Mouse (Mus musculus) liver, adult 2 months (tissue): ENCODE measurements around the gene Rap1gap. TPM values are rescaled to one million over a fixed set of nuclear protein-coding genes. Genes with fewer than 3 reads are reported as not detected.

Experiments
- DNase-seq: peaks from one replicate; pipeline ENCODE4 v3.0.0-alpha.2; 2011; ENCODE audit warnings: low read depth, low spot score; ENCODE audit errors: extremely low read depth
- H3K27ac ChIP-seq: fragments of 200-500 bp; replicated peaks from 2 replicates; pipeline ENCODE4 v1.5.1; 2012; ENCODE audit warnings: low read depth, mild to moderate bottlenecking, control low read depth, inconsistent platforms, low read length; ENCODE audit not compliant: insufficient read depth
- H3K27me3 ChIP-seq: fragments of 200-500 bp; 2 replicates; pipeline ENCODE4 v1.6.1; 2012; ENCODE audit warnings: mild to moderate bottlenecking, moderate library complexity, low read length, inconsistent platforms; ENCODE audit not compliant: control insufficient read depth, insufficient read depth
- H3K36me3 ChIP-seq: fragments of 200-500 bp; 2 replicates; pipeline ENCODE4 v1.6.1; 2012; ENCODE audit warnings: low read length, inconsistent platforms; ENCODE audit not compliant: control insufficient read depth, insufficient read depth
- H3K4me1 ChIP-seq: fragments of 200-500 bp; 2 replicates; pipeline ENCODE4 v1.6.1; 2011; ENCODE audit warnings: low read length; ENCODE audit not compliant: control insufficient read depth, insufficient read depth
- H3K4me3 ChIP-seq: fragments of 200-500 bp; 2 replicates; pipeline ENCODE4 v1.5.1; 2011; ENCODE audit warnings: low read depth, mild to moderate bottlenecking, control low read depth, low read length, moderate library complexity; ENCODE audit not compliant: insufficient read depth
- H3K79me2 ChIP-seq: fragments of 200-500 bp; 2 replicates; pipeline ENCODE4 v1.6.1; 2012; ENCODE audit warnings: inconsistent platforms, mild to moderate bottlenecking, low read length, moderate library complexity; ENCODE audit not compliant: control insufficient read depth, insufficient read depth
- H3K9ac ChIP-seq: fragments of 200-500 bp; 2 replicates; pipeline ENCODE4 v1.6.1; 2012; ENCODE audit warnings: low read depth, mild to moderate bottlenecking, control low read depth, inconsistent platforms, low read length
- CTCF ChIP-seq: fragments of 200-500 bp; IDR thresholded peaks from 2 replicates; pipeline ENCODE4 v1.5.1; 2011; ENCODE audit warnings: low read depth, low read length, control low read depth
- POLR2A ChIP-seq: fragments of 200-500 bp; IDR thresholded peaks from 2 replicates; pipeline ENCODE4 v1.6.1; 2011; ENCODE audit warnings: low read length, control low read depth; ENCODE audit not compliant: insufficient read depth; ENCODE audit errors: extremely low read depth
- WGBS: fragments of 180-500 bp; shearing (Covaris S2); methylation state at CpG from one replicate; pipeline ENCODE4 v1.1.7; 2018; 5-methylcytosine and 5-hydroxymethylcytosine counted together
- polyA plus RNA-seq: library from polyadenylated mRNA; depleted of rRNA; stranded (reverse); fragments of >200 nt; gene quantifications from 2 replicates; pipeline ENCODE4 v1.2.3, GENCODE M21; 2012
- total RNA-seq: library from RNA; depleted of rRNA; stranded (reverse); fragments of >200 nt; gene quantifications from 2 replicates; pipeline ENCODE4 v1.2.3, GENCODE M21; 2014

The Rap1gap gene
- total and polyA plus RNA-seq, 2 experiments: 2.9 to 11.5 TPM

DNA sequence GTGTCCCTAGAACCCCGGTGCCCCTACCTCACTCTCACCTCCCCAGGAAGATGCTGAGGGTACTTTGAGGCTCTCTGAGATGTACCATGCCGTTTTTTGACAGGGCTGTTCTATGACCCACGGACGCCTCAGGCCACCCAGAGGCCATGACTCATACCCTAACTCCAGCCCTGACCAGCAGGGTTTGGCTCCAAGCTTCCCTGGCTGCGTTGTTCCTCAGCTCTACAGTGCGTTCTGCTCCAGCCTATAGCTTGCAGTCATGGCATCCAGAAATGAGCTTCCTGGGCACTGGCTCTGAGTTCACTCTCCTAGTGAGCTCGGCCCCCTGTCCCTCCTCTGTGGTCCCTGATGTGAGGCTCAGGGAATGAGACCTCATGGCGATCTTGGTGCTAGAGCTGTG, 66.2 kb downstream of the Rap1gap start:
- no peaks in the 10 kb centered on the region for H3K27me3 ChIP-seq
- WGBS: 76% methylated on average over 8 of the region's 8 CpGs

DNA sequence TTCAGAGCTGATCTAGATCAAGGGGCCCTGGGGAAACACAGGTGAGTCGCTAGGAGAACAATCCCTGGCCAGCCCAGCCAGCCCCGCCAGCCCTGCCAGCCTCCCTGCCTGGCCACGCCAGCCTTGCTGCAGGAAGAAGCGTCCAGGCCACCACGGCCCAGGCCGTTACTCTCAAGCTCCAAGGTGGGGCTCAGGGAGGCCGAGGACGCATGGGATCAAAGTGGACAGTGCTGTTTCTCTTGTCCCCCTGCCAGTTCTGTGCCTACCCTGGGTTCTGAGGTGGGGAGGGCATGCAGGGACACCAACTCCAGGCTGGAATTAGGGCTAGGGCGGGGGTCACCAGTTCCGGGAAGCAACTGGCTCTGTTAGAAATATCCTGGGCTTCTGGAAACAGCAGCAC, 67.4 kb downstream of the Rap1gap start:
- no peaks in the 10 kb centered on the region for H3K27me3 ChIP-seq

More for the DNA sequence above, 66.2 kb downstream of the Rap1gap start:
- H3K9ac ChIP-seq: no peak overlapping the region
- H3K27ac ChIP-seq: no peak overlapping the region
- TF ChIP-seq CTCF: no peak
- TF ChIP-seq POLR2A: no peak
- H3K4me1 ChIP-seq: no peaks in the 10 kb centered on the region
- no peaks in the 10 kb centered on the region for H3K36me3 ChIP-seq
- H3K4me3 ChIP-seq: no peak overlapping the region
- no peak for DNase-seq
- no peaks in the 10 kb centered on the region for H3K79me2 ChIP-seq

DNA sequence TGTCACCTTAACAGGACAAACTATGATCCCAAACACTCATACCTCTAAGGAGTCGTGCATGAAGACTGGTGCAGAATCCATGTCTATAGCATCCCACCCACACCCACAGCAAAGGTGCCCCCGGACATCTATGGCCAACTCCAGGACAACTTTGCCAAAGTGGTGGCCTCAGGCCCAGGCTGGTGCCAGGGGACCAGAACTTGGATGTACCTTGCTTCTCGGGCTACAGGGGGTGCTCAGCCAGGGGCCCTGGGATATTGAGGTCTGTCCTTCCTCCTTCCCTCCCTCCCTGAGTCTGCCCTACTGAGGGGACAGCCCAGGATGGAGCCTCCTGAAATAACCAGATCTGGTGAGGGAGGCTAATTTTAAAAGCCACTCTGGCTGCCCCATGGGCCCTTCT, 67.8 kb downstream of the Rap1gap start:
- DNase-seq: no peak
- H3K4me3 ChIP-seq: no peak overlapping the region
- no peaks in the 10 kb centered on the region for H3K4me1 ChIP-seq
- H3K36me3 ChIP-seq: no peaks in the 10 kb centered on the region
- no peak overlapping the region for H3K27ac ChIP-seq
- WGBS: 92% methylated on average over 3 of the region's 3 CpGs
- no peaks in the 10 kb centered on the region for H3K27me3 ChIP-seq
- no peak overlapping the region for H3K9ac ChIP-seq
- H3K79me2 ChIP-seq: no peaks in the 10 kb centered on the region
- no peak for TF ChIP-seq CTCF
- TF ChIP-seq POLR2A: no peak

More for the DNA sequence above, 67.4 kb downstream of the Rap1gap start:
- H3K27ac ChIP-seq: no peak overlapping the region
- no peaks in the 10 kb centered on the region for H3K79me2 ChIP-seq
- no peak overlapping the region for H3K9ac ChIP-seq
- H3K36me3 ChIP-seq: no peaks in the 10 kb centered on the region
- no peak overlapping the region for H3K4me3 ChIP-seq
- no peak for DNase-seq
- H3K4me1 ChIP-seq: no peaks in the 10 kb centered on the region
- no peak for TF ChIP-seq CTCF
- TF ChIP-seq POLR2A: no peak
- WGBS: 85% methylated on average over 10 of the region's 10 CpGs

DNA sequence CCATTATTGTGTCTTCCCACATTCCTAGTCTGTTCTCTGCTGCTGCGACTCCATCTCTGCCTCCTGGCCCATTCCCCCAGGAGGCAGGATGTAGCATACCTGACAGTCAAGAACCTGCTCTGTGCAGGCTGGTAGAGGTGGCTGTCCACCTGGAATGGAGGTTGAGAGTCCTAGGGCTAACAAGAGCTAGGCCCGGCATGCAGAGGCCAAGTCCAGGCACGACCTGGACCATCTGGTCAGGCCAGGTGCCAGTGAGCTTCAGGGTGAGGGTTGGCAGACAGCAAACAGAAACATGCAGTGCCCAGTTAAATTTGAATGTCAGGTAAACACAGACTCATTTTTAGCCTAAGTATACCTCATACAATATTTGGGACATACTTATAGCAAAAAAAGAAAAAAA, 68.4 kb downstream of the Rap1gap start:
- H3K27me3 ChIP-seq: no peaks in the 10 kb centered on the region
- peak; percentile 30 for DNase-seq
- H3K79me2 ChIP-seq: no peaks in the 10 kb centered on the region
- no peaks in the 10 kb centered on the region for H3K36me3 ChIP-seq
- H3K27ac ChIP-seq: no peak overlapping the region
- 47% methylated on average over 3 of the region's 3 CpGs for WGBS
- no peak overlapping the region for H3K9ac ChIP-seq
- H3K4me1 ChIP-seq: no peaks in the 10 kb centered on the region
- H3K4me3 ChIP-seq: no peak overlapping the region
- TF ChIP-seq CTCF: no peak
- TF ChIP-seq POLR2A: no peak

DNA sequence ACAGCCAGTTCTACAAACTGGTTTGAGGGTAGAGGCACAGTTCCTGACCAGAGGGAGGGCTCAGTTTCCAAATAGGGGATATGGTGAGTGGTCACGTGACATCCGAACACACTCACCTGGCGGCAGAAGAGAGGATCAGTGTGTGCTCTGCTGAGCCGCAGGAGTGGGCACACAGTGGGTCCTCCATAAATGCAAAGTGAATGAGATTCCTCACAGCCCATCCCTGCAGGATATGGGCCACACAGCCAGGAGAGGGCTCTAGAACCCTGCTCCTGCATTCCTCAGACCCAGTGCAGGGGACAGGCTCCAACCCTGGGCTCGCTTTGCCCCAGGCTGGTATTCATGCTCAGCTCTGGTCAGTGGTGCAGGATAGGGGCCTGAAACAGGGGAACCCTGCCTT, 68.9 kb downstream of the Rap1gap start:
- WGBS: 86% methylated on average over 5 of the region's 5 CpGs
- no peak for DNase-seq
- H3K4me1 ChIP-seq: no peaks in the 10 kb centered on the region
- H3K4me3 ChIP-seq: no peak overlapping the region
- H3K27me3 ChIP-seq: no peaks in the 10 kb centered on the region
- TF ChIP-seq POLR2A: no peak
- peak; percentile 40 for TF ChIP-seq CTCF
- no peak overlapping the region for H3K27ac ChIP-seq
- no peaks in the 10 kb centered on the region for H3K36me3 ChIP-seq
- H3K79me2 ChIP-seq: no peaks in the 10 kb centered on the region
- H3K9ac ChIP-seq: no peak overlapping the region

DNA sequence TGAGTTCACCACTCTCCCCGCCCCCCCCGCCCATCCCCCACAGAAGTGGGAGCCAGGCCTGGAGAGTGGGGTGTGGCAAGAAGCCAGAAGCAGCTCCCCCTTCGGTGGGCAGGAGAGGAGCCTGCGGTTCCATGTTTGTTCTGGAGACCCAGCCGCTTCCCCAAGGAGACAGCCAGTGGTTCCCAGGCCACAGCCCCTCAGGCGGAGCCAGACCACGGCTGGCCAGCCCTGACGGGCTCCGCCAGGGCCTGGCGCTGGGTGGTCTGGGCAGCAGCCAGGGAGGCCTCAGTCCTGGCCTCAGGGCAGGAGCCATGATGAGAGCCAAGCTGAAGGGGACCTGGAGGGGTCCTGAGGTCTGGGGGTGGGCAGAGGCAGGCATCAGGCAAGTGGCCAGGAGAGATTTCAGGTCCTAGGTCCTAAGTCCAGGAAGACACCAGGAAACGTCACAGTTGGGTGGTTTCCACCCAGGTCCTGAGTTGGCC, 71.7 kb downstream of the Rap1gap start:
- no peak overlapping the region for H3K27ac ChIP-seq
- peaks cover 2% of the 10 kb centered on the region; the same call in 1 of the 2 replicates for H3K4me1 ChIP-seq
- TF ChIP-seq CTCF: no peak
- TF ChIP-seq POLR2A: no peak
- WGBS: 64% methylated on average over 11 of the region's 11 CpGs
- no peaks in the 10 kb centered on the region for H3K36me3 ChIP-seq
- no peaks in the 10 kb centered on the region for H3K27me3 ChIP-seq
- no peaks in the 10 kb centered on the region for H3K79me2 ChIP-seq
- H3K9ac ChIP-seq: no peak overlapping the region
- H3K4me3 ChIP-seq: no peak overlapping the region
- DNase-seq: no peak
